Mouse (Mus musculus) T-helper 2 cell (primary cell): ENCODE results near the gene Msantd2.

Source experiments
- in situ Hi-C: fragments of 300-600 bp; cut with MboI, MseI; formaldehyde crosslinking; loops from one replicate; pipeline ENCODE4 v1.15.1; 2025; ENCODE audit warnings: high pct_unique_total_duplicates

Msantd2 gene

GRCm38 (mm10) chr9:37488611-37489396, at the start of gene Msantd2:
Msantd2 (plus strand) TSS chr9:37489319.
- in situ Hi-C loops, result no loop called here

- in situ Hi-C loops, result no loop called here
Observed at GRCm38 (mm10) chr9:37452401-37452800, 36.7 kb upstream of the Msantd2 start.

GRCm38 (mm10) chr9:37453328-37453727, 35.8 kb upstream of the Msantd2 start:
- in situ Hi-C loops, result no loop called here

GRCm38 (mm10) chr9:37454011-37454492, 35.1 kb upstream of the Msantd2 start:
- in situ Hi-C loops, result no loop called here

GRCm38 (mm10) chr9:37454991-37455390, 34.1 kb upstream of the Msantd2 start:
- in situ Hi-C loops, result no loop called here

GRCm38 (mm10) chr9:37455868-37456267, 33.3 kb upstream of the Msantd2 start:
- in situ Hi-C loops, result no loop called here

- in situ Hi-C loops, result no loop called here
Observed at GRCm38 (mm10) chr9:37456481-37456910, 32.6 kb upstream of the Msantd2 start.

- in situ Hi-C loops, result no loop called here
Observed at GRCm38 (mm10) chr9:37457151-37457550, 32.0 kb upstream of the Msantd2 start.

- in situ Hi-C loops, result loop anchor here (5.0 kb wide), 2 partner anchors 32 to 158 kb away; no protein-coding TSS in a partner anchor
Observed at GRCm38 (mm10) chr9:37459665-37460042, 29.5 kb upstream of the Msantd2 start.

- in situ Hi-C loops, result loop anchor here (5.0 kb wide), 2 partner anchors 33 to 157 kb away; no protein-coding TSS in a partner anchor
Observed at GRCm38 (mm10) chr9:37460043-37460960, 28.8 kb upstream of the Msantd2 start.

- in situ Hi-C loops, result loop anchor here (5.0 kb wide), 2 partner anchors 34 to 156 kb away; no protein-coding TSS in a partner anchor
Observed at GRCm38 (mm10) chr9:37460961-37461340, 28.2 kb upstream of the Msantd2 start.

GRCm38 (mm10) chr9:37461571-37461970, 27.5 kb upstream of the Msantd2 start:
- in situ Hi-C loops, result loop anchor here (5.0 kb wide), 2 partner anchors 34 to 156 kb away; no protein-coding TSS in a partner anchor

- in situ Hi-C loops, result loop anchor here (5.0 kb wide), 2 partner anchors 35 to 155 kb away; no protein-coding TSS in a partner anchor
Observed at GRCm38 (mm10) chr9:37462764-37463163, 26.4 kb upstream of the Msantd2 start.

- in situ Hi-C loops, result no loop called here
Observed at GRCm38 (mm10) chr9:37473611-37474125, 15.5 kb upstream of the Msantd2 start.

- in situ Hi-C loops, result no loop called here
Observed at GRCm38 (mm10) chr9:37474923-37475322, 14.2 kb upstream of the Msantd2 start.

- in situ Hi-C loops, result no loop called here
Observed at GRCm38 (mm10) chr9:37485146-37485545, 4.0 kb upstream of the Msantd2 start.

GRCm38 (mm10) chr9:37488041-37488440, 1.1 kb upstream of the Msantd2 start:
- in situ Hi-C loops, result no loop called here

- in situ Hi-C loops, result no loop called here
Observed at GRCm38 (mm10) chr9:37489446-37490120, 464 bp downstream of the Msantd2 start.

- in situ Hi-C loops, result no loop called here
Observed at GRCm38 (mm10) chr9:37495761-37496160, 6.6 kb downstream of the Msantd2 start.

GRCm38 (mm10) chr9:37496325-37496724, 7.2 kb downstream of the Msantd2 start:
- in situ Hi-C loops, result no loop called here

- in situ Hi-C loops, result no loop called here
Observed at GRCm38 (mm10) chr9:37500201-37500600, 11.1 kb downstream of the Msantd2 start.
